Mouse (Mus musculus) gastrocnemius, postnatal 14 days (tissue): Measurements from ENCODE around the gene Slc46a3. TPM values are rescaled to one million over a fixed set of nuclear protein-coding genes. Genes with fewer than 3 reads are reported as not detected.

Experiments used
- DNase-seq: peaks from one replicate; pipeline ENCODE4 v3.0.0; 2021; ENCODE audit warnings: mixed read lengths
- intact Hi-C: fragments of 180-260 bp; cut with DNase I; formaldehyde crosslinking; loops from one replicate; pipeline ENCODE4 v1.15.1; 2025; ENCODE audit warnings: low total_unique reads
- long read RNA-seq, 2 experiments: library from polyadenylated mRNA; stranded (forward); transcript quantifications; one replicate each; pipeline ENCODE4 v2.0.0; 2021
- total RNA-seq, 2 experiments: library from RNA; stranded (reverse); gene quantifications; 2 replicates each; pipeline ENCODE4 v1.2.3; 2021

Slc46a3 gene
- total RNA-seq: 1 to 10 TPM; 5.5 to 7.9 TPM
- long read RNA-seq, experiment 1, partial matches to known transcripts: 0 of 6 reads
- long read RNA-seq, experiment 1, other reads (novel, unspliced or antisense): 1 of 6 reads
- long read RNA-seq, experiment 2, transcript Slc46a3-201 (6 exons, 2,434 nt): major isoform, 5 of 11 reads
- long read RNA-seq, experiment 2, partial matches to known transcripts: 0 of 11 reads
- long read RNA-seq, experiment 2, other reads (novel, unspliced or antisense): 3 of 11 reads

DNA sequence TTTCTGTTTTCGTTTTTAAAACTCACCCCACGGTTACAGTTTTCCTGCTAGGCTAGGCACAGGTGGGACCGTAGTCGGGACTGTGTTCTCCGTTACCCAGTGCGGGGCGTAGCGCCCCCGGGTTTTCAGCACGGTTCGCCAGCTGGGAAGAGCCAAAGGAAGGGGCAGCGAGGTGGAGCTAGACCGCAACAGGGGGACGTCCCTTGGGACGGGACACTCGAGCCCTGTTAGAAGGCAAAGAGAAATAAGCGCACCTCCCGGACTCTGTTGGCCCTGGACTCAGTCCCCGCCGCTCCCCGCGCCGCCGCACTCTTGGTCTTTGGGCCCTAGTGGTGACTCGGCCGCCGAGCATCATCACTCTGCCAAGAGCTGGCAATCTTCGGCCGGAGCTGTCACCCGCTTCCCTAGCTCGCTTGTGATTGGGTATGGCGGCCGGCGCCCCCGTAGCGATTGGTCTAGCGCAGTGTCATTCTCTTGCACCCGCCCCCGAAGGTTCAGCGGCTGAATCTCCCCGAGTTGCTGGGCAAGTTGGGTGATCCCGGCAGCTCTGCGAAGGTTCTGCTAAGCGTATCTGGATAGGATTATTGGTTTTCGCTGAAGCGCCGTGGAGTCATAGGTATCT is at the start of gene Slc46a3:
Slc46a3 (minus strand) TSS at position 361 of the 622 bp plus-strand sequence.
- DNase-seq: peak; percentile 93
- intact Hi-C loops: no loop called here

GRCm38 (mm10) chr5:147939226-147939625 is 44.6 kb upstream of the Slc46a3 start:
- intact Hi-C loops: no loop called here

GRCm38 (mm10) chr5:147935096-147935495 is 40.5 kb upstream of the Slc46a3 start:
- intact Hi-C loops: no loop called here
- DNase-seq: no peak

More at GRCm38 (mm10) chr5:147939226-147939625, 44.6 kb upstream of the Slc46a3 start:
- DNase-seq: no peak

- intact Hi-C loops: no loop called here
- DNase-seq: no peak
Observed at GRCm38 (mm10) chr5:147928668-147929497, 34.3 kb upstream of the Slc46a3 start.

DNA sequence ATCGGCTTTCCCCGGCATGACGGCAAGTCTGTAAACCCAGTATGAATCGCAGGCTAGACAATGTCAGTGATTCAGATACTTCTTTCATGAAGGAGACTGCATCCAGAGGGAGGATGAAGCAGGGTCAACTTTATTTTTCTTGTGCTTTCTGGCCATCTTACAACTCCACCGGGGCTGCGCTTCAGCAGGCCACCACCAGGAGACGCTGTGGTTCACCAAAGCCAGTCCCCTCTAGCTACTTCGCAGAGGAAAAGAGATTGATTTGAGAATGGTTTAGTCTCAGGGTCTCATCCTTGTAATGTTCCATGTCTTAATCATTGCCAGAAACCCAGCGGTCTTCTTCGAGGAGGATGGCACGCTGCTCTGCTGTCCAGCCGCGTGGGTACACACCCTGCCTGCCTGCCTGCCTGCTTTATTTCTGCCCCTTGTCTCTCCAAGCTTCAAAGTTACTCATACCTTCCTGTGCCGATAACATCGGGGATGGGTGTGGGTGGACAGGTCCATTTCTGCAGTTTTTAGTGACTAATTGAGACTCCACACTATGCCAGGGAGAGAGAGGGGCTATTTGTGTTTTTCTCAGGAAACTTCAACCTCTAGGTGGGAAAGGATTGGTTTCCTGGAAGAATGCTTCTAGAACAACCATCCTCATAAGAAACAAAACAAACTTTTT is 31.5 kb upstream of the Slc46a3 start:
- intact Hi-C loops: no loop called here
- DNase-seq: no peak

DNA sequence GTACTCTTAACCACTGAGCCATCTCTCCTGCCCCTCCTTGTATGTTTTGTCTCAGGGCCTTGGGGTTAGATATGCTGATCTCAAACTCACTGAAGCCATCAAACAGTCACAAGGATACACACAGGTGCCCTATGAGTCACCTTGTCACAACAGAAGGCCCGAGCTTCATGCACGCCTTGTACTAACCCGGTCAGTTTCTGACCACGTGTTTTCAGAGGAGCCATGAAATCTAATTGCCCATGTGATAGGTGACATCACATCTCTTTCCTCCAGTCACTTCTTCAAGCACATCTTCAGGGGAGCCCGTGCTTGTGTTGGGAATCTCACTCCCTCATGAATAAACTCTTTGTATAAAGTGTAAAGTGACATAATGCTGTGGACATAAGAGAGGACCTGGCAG is 30.0 kb upstream of the Slc46a3 start:
- intact Hi-C loops: no loop called here
- no peak for DNase-seq

DNA sequence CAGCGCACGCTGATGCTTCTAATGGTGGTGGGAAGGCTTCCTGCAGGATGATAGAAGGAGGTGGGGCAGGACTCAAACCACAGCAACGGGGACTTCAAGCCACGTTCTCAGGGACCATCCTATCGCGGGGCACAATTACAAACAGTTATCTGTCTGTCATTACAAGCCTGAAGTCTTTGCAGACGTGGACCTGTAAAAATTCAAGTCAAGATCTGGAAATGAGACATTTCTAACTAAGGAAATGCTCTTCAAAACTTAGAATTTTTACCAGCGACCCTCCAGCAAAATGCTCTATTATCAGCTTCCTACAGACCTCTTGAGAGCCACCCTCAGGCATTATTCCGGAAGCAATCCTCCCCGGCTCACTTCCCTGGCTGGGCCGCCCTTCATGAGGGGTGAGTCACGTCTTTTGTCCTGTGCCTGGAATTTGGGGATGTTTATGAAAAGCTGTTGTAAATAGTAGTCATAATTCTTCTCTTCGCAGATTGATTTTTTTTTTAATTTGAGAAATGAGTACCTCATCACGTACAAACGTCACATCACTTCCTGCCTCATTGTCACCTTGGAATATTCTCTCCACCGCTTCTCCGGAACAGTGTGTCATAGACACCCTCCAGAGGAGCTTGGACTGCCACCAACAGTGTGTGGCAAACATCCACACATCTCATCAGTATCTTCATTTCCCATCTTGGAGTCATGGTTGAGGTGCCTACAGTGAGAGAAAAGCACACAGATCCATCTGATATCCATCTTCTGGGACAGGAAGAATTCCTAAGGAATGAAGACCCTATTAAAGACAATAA is 23.6 kb upstream of the Slc46a3 start:
- intact Hi-C loops: no loop called here
- DNase-seq: no peak

GRCm38 (mm10) chr5:147916171-147916570 is 21.6 kb upstream of the Slc46a3 start:
- DNase-seq: no peak
- intact Hi-C loops: no loop called here

DNA sequence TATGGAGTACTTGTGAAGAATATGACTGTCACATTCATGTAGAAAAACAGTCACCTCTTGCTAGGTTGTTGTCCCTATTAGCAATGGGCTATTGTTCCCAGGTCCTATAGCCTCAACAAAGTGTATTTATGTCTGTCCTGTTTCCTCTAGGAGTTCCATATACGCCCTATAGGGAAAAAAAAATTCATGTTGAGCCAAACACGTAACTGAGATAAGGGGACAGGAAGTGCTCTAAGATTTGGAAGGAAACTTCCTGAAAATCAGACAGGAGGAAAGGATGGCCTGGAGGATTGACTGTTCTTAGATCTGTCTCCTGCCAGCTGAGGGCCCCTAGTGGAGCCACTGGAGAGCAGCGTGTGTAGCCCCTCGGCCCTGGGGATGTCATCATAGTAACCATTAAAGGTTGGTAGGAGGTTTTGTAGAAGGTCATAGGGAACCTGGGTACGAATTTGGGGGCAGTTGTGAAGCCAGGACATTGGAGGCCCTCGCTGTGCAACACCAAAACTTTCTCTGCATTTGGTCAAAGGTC is 20.5 kb upstream of the Slc46a3 start:
- intact Hi-C loops: no loop called here
- DNase-seq: no peak

DNA sequence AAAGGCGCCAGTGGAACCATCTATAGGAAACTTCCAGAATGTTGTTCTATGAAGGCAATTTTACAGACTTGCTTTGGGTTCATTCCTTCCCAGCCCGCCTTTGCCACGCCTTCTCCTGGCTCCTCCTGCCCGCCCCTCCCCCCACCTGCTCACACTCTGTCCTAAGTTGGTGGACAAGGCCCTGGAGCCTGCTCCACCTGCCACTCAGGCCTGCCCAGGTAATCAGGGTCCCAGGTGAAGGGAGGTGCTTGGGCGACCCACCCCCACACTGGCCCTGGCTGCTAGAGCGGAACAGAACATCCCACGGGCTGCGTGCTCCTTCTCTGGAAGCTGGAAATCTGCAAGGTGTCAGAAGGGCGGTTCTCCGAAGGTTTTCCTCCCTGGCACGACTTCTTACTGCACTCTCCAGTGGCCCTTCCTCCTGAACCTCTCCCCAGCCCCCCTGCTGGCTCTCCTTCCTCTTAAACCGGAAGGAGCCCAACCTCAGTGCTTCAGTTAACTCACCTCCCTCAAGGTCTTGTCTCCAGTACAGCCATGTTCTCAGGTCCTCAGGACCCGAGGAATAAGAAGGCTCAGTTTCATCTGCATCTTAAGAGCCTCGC is 18.7 kb upstream of the Slc46a3 start:
- DNase-seq: no peak
- intact Hi-C loops: no loop called here

DNA sequence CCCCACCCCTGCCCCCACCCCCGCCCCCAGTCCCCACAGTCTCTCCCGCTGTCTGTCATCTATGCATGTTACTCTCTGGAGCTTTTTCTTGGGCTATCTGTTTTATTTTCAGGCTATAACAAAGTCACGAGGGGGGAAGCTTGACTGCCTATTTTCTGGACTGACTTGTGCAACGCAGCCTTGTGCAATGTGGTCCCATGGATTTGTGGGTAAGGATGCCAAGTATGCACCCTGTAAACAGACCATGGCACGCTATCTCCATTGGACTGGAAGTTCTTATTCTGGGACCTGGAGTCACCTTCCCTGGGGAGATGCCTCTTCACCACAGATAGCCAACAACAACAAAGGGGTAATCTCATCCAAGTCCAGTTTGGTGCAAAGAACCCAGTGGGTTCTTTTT is 17.1 kb upstream of the Slc46a3 start:
- intact Hi-C loops: no loop called here

GRCm38 (mm10) chr5:147910807-147911509 is 16.3 kb upstream of the Slc46a3 start:
- intact Hi-C loops: no loop called here
- no peak for DNase-seq

More for the DNA sequence above, 17.1 kb upstream of the Slc46a3 start:
- no peak for DNase-seq

DNA sequence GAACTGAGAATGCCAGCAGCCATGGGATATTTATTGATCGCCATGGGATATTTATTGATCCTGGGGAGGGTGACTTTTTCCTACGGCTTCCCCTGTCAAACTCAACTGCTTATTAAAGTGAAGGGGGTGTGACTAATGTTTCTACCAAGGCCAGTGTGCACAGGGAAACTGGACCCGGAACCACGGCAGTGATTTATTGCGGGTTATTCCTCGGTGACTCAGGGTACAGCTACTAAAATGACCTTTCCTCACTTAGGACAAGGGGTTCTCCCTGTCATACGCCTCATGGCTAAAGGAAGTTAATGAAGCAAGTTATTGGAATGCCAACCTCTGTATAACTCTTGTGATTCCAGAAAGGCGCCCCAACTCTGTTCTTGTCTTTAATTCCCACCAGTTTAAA is 13.2 kb upstream of the Slc46a3 start:
- intact Hi-C loops: no loop called here
- no peak for DNase-seq

DNA sequence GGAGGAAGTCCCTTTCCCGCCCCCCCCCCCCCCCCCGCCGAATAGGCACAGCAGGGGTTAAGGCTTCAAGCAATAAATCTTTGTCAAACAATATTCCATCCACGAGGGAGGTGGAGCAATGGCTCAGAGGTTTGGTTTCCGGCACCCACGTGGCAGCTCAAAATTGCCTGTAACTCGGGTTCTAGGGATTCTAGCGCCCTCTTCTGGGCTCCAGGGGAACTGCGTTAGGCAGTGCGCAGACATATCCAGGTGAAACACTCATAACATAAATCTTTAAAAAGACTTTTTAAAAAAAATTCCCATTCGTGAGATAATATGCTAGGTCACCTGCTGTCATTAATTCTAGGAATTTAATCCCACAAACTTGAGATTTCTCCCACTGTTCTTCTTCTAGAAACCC is 12.5 kb upstream of the Slc46a3 start:
- intact Hi-C loops: no loop called here
- no peak for DNase-seq

GRCm38 (mm10) chr5:147903166-147903565 is 8.6 kb upstream of the Slc46a3 start:
- intact Hi-C loops: no loop called here
- DNase-seq: no peak

GRCm38 (mm10) chr5:147902008-147902757 is 7.6 kb upstream of the Slc46a3 start:
- DNase-seq: no peak
- intact Hi-C loops: no loop called here

GRCm38 (mm10) chr5:147898968-147899549 is 4.4 kb upstream of the Slc46a3 start:
- intact Hi-C loops: no loop called here
- no peak for DNase-seq
